Mouse (Mus musculus): ENCODE results near the gene Olfr586.

Olfr586 gene

DNA sequence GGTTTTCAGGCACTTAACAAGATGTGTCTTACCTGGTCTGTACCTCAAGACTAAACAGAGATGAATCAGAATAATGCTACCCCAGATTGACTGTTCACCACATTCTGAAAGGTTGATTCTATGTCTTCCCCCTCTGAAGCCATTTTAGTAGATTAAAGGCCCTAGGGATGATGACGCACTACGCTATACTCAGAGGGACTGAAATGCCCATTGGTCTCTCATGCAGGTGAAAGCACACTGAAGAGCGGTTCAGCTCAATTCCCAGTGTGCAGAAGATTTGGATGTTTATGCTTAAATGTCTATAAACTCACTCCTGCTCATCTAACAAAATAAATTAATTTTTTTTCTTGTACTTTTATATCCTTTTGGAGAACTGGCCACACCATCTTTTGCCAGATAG lies at the start of gene Olfr586:
TSS of gene Olfr586 (minus strand) at position 101 of the 400 bp plus-strand sequence.
- DNase-seq, result no peak

DNA sequence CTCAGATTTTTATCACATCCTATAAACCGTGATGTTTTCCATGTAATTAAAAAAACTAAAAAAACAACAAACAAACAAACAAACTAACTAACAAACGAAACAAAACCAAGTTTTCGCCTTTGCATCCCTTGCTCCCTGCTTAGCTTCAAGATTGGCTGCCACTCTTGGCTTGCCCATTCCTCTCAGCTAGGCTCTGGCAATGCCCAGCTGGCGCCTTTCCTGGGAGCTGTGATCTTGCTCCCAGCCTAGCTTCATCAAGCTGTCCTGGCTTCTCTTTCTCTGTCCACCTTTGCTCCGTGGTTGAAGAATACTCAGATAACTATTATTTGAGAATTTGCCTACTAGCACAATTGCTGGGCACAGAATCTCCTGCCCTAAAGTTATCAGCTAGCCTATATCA lies 44.3 kb upstream of the Olfr586 start:
- DNase-seq, result no peak

DNA sequence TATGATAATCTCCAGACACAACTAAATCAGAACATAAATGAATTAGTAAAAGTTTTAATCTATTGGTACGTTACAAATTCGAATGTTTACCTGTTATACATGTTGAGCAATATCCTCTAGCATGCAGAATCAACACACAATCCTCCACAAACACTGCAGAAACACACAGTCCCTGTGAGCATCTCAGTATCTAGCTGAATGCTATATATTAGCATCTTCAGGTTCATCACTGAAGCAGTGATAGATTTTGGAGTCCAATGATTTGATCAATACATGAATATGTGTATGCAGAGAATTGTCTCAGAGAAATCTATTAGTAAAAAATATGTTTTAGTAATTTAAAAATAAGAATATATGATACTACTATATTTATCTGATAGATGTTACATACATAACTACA lies 30.8 kb upstream of the Olfr586 start, which contains the start of gene Olfr589:
TSS of gene Olfr589 (minus strand) at position 101 of the 400 bp plus-strand sequence.
- DNase-seq, result no peak

DNA sequence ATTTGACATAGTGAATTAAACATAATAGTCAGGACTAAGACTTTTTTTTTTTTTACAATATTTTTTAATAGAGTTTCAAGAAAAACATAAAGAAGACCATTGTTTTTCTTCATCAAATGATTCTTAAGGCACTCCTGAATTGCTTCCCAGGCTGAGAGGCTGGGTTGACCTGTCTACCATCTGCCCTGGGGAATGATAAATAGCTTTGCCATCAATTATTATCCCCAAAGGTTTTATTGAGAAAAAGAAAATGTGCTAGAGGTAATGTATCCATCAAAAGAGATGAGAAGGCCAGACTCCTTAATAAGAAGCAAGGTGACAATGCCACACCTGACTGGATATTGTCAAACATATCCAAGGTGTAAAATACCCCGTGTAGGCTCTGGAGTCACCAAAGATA lies 15.1 kb upstream of the Olfr586 start, which contains the start of gene Olfr588-ps1:
TSS of gene Olfr588-ps1 (plus strand) at position 301 of the 400 bp plus-strand sequence.
- no peak for DNase-seq

DNA sequence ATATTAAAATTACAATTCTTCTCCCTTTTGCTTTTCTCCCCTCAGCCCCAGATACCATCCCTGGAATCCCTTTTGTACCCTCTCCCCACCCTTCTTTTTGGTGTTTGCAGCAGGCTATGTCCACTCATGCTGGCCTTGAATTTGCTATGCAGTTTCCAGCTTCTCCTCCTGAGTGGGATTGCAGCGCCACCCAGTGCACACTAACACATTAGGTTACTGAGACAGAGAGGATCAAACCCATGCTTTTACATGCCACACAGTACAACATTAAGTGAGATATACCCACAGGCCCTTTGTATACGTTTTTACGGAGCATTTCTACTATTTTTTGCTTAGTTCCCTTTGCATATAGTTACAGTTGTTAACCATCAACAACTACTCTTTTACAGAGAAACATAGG lies 6.0 kb downstream of the Olfr586 start:
- DNase-seq, result no peak

DNA sequence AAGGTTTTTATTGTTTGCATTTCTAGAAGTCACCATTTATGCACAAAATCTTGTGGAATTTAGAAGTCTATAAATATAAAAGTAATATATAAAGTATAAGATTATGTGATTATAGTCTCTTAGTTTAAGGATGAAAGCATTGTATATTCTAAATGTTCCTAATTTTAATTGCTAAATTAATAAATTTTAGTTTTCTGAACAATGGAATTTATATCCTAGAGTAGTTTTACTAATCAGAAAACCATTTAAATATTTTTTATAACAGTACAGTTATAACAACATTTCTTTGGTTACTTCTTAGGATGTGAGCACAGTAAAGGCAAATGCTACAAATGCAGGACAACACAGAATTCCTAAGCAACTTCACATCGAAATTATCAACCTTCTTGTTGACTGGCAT lies 28.0 kb downstream of the Olfr586 start, which contains the start of gene Olfr585:
TSS of gene Olfr585 (plus strand) at position 301 of the 400 bp plus-strand sequence.
- no peak for DNase-seq

DNA sequence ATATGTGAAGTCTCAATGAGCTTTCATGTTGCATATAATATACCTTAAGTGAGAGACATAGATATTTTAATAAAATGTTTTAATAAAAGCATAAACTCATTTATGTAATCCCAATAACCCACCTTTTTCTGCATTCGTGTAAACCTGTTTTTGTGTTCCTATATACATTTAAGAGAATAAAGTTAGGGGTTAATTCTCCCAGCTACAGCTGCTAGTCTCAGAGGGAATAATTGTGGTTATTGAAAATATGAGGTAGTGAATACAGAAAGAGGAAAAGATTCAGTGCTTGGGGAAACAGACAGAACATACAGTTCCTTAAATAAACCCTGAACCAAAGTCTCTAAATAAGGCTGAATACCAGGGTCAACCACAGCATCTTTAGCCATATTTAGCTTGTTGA lies 43.9 kb downstream of the Olfr586 start, which contains the start of gene Olfr584:
TSS of gene Olfr584 (plus strand) at position 301 of the 400 bp plus-strand sequence.
- DNase-seq, result no peak

Measured in kidney, adult 18-20 months (tissue).